Mouse (Mus musculus): ENCODE data around the gene Cpm.

- TF ChIP-seq CTCF (IDR thresholded peaks at IDR 0.05; ENCODE audit: low read depth, low read length) (no peak), TAL1 (conservative IDR thresholded peaks at IDR 0.05; ENCODE audit: low read depth, low read length) (no peak), GATA2 (IDR thresholded peaks at IDR 0.05; ENCODE audit: borderline replicate concordance, low read depth, low read length) (no peak), GATA1 (IDR thresholded peaks at IDR 0.05; ENCODE audit: borderline replicate concordance, low read length) (no peak), POLR2AphosphoS5 (IDR thresholded peaks at IDR 0.05; ENCODE audit: insufficient replicate concordance, low read depth, low read length) (no peak)
These were observed 18.4 kb upstream of the Cpm start for GRCm38 (mm10) chr10:117610794-117611384.
